Mouse (Mus musculus): Measurements from ENCODE around the gene Col19a1.
"Not testable (repeated sequence)": the region's sequence is repeated elsewhere in the genome, so short reads cannot be mapped to it uniquely, and the experiment has no call there.

Gene Col19a1

GRCm38 (mm10) chr1:24587141-24587541, at the start of gene Col19a1:
Gene Col19a1, minus strand, starts transcription at chr1:24587472.
- no peak for DNase-seq (ENCODE audit: low read depth in 2 of 2, low spot score in 2 of 2)

DNA sequence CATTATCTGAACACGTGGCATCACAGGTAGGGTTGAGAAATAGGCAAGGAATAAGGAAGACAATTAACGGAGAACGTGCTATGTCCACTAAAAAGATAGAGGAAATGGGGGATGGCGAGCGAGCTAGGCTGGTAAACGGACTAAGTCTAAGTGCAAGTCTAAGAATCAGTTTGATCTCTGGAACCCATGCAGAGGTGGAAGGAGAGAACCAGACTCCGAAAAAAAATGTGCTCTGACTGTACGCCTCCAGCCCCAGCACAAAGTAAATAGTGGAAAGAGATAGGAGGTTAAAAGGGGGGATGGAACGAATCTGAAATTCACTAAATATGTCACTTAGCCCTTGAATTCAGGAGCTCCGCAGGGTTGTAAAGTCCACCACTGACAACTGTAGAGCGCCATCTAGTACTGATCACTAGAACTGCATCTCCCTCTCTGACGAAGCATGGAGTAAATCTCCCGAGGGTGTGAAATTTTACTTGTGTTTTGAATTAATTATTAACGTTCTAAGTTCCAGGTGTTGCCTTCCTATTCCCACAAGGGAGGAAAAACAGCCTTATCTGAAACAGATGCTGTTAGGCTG, 46.4 kb upstream of the Col19a1 start:
- DNase-seq (ENCODE audit: low read depth in 2 of 2, low spot score in 2 of 2), result no peak

DNA sequence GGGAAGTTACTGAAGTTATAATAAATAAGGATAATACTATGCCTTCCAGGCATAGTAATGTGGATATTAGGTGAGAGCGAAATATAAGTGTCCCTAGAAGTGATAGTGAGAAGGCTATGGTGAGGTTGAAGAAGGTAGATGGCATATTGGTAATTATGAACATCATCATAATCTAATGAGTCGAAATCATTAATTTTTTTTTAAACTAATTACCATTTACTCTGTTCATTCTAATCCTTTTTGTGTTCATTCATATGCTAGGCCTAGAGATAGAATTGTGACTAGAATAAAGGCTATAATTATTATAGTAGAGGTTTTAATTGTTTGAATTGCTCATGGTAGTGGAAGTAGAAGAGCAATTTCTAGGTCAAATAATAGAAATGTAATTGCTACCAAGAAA, 25.3 kb upstream of the Col19a1 start:
- not testable (repeated sequence) for DNase-seq (ENCODE audit: low read depth in 2 of 2, low spot score in 2 of 2)

DNA sequence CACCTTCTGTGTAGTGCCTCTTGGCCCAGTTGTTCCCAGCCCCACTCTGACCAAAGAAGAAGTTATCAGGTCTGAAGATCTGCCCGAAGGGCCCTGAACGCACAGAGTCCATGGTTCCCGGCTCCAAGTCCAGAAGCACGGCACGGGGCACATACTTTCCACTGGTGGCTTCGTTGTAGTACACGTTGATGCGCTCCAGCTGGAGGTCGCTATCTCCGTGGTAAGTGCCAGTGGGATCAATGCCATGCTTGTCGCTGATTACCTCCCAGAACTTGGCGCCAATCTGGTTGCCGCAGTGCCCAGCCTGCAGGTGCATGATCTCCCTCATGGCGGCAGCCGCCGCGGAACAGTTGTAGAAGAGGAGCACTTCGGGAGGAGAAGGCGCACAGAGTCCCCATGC, 7.8 kb upstream of the Col19a1 start:
- DNase-seq (ENCODE audit: low read depth in 2 of 2, low spot score in 2 of 2), result no peak

DNA sequence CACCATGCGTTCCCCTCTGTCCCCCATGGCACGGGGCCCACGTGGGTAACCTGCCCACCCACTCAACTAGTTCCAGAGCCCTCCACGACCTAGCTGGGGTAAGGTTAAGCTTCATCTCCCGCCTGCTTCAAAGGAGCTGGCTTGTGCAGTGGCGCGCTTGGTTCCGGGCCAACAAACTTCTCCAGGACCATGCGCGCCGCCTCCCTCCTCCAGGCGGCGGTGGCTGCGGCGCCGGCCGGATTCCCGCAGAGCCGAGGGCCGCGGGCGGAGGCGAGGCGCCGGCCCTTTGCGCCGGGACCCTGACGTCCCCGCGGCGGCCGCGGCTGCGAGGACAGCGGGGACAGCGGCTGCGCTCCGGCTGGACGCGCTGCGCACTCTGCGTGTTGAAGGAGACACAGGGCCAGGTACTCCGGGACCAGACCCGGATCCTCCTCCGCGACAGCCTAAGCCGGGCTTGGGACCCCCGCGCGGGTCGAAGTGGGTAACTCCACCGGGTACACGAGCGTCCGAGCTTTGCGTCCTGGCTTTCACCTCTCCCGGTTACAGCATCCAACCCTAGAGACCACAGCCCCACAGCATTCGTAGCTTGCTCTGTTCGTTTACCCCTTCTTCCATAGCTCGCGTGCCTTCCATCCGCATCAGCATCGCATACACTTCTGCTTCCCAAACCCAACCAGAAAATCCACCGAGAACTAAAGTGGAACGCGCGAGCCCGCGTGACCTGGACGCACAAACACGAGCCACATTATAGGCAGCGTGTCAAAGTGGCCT, 717 bp downstream of the Col19a1 start:
- DNase-seq (ENCODE audit: low read depth in 2 of 2, low spot score in 2 of 2), result no peak

GRCm38 (mm10) chr1:24572602-24573001, 14.7 kb downstream of the Col19a1 start:
- no peak for DNase-seq (ENCODE audit: low read depth in 2 of 2, low spot score in 2 of 2)

- DNase-seq (ENCODE audit: low read depth in 2 of 2, low spot score in 2 of 2), result no peak
These were observed 23.2 kb downstream of the Col19a1 start for GRCm38 (mm10) chr1:24564113-24564512.

- DNase-seq (ENCODE audit: low read depth in 2 of 2, low spot score in 2 of 2), result no peak
These were observed 29.3 kb downstream of the Col19a1 start for GRCm38 (mm10) chr1:24558005-24558404.

DNA sequence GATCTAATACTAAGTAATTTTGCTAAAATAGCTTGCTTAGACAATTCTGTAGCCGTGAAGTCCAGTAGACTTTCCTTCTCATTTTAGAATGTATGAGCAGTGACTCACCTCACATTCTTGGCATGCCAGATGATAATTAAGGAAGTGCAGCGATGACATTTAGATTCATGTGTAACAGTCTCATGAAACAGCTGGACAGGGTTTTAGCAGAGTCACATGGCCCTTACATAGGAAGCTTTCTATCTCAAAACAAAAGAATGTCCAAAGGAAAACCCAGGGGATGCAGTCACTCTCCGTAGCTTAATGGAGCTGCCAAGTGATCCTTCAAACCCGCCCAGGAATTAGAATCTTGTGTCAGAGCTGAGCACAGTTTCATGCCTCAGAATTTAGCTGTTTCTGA, 33.8 kb downstream of the Col19a1 start:
- no peak for DNase-seq (ENCODE audit: low read depth in 2 of 2, low spot score in 2 of 2)

DNA sequence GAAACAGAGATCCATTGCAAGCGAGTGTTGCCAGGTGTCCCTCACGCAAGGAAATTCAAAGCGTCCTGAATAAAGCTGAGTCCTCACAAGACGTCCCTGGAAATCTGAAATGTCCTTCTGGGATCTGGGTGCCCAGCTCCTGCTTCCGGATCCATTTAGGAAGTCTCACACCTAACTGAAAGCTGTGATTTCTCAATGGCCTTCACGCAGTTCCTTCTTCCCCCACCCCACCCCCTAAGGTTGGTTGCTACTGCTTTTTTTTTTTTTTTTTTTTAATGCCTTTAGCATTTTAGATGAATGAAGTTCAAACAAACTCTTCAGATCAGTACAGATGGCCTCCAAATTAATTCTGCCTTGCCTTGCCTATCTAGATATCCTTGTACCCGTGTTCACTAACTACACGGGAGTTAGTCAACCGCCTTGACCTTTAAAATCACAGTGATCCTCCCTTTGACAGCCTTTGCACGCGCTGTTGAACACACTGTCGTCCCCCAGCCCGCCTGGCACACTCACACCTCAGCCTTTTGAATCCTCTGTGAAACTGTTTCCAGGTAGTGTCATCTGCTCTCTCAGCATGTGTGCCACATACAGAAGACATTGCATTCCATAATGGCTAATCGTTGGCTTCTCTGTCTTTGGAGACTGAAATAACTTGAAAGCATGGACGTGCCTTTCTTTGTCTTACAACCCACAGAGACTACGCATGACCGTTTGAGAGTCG, 36.6 kb downstream of the Col19a1 start:
- no peak for DNase-seq (ENCODE audit: low read depth in 2 of 2, low spot score in 2 of 2)

DNA sequence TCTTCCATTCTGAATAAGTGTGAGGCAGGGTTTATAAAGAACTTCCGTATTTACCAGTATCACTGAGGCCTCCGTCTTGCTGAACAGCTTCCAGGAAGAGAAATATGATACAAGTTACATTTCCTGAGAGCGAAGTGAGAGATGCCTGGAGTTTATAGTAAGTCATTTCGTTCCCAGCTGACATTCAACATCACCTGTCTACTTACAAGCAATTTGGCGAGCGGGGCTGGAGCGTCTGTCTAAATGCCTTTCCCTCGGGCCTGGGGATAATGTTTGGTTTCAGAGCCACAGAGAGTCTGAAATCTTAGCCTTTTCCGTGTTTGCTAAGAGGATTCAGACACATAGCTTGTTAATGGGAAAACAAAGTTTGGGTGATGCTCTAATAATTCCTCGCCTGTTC, 37.2 kb downstream of the Col19a1 start:
- no peak for DNase-seq (ENCODE audit: low read depth in 2 of 2, low spot score in 2 of 2)

DNA sequence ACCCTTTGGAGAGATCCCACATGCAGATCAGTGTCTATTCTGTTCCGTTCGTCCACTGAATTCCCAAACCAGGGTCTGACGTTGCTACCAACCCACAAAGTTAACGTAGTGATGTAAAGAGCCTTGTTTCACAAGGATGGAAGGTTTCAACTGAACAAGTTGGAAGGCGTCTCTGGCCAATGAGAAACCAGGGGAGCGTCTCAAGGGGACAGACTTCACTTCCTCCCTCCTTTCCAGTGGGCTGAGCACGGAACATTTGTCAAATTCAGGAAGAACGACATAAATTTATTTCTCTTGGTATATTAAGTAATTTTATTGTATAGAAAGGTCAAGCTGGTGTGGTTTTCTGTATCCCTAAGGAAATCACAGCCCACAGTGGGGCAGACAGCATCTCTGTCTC, 38.2 kb downstream of the Col19a1 start:
- no peak for DNase-seq (ENCODE audit: low read depth in 2 of 2, low spot score in 2 of 2)

GRCm38 (mm10) chr1:24547574-24547973, 39.7 kb downstream of the Col19a1 start:
- no peak for DNase-seq (ENCODE audit: low read depth in 2 of 2, low spot score in 2 of 2)

GRCm38 (mm10) chr1:24539852-24540251, 47.4 kb downstream of the Col19a1 start:
- no peak for DNase-seq (ENCODE audit: low read depth in 2 of 2, low spot score in 2 of 2)

- no peak for DNase-seq (ENCODE audit: low read depth in 2 of 2, low spot score in 2 of 2)
These were observed 60.1 kb downstream of the Col19a1 start for GRCm38 (mm10) chr1:24527194-24527593.

DNA sequence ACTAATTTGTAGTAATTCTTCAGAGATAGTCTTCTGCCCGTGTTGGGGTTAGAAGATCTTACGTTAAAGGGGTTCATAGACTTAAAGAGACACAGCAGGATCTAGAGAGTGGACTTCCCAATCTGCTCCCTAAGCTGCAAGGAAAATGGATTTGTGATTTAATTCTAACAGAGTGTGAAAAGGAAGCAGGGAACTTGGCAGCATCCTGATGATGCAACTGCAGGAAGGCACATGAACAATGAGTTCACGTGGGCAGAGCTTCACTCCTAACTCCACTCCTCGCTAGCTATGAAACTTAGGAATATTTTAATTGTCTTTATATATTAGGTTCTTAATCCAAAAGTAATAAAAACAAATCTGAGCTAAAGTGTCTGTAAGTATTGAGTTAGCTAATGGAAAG, 69.8 kb downstream of the Col19a1 start:
- DNase-seq (ENCODE audit: low read depth in 2 of 2, low spot score in 2 of 2), result no peak

DNA sequence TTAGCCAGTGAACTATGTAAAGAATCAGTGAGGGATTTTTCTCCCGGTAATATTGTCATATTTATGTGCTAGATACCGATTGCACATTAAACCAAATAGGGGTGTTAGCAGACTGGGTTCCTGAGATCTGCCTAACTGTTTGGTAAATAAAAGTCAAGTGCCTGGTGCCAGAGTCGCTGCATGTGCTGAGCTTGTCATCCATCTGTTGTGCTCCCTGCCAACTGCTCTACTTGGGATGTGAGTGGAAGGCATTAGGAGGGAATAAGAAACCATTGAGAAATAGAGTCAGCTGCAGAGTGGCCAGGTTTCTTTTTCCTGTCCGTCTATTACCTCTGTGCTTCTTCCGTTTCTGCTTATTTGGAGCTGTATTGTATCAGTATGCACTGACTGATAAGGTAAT, 71.9 kb downstream of the Col19a1 start:
- DNase-seq (ENCODE audit: low read depth in 2 of 2, low spot score in 2 of 2), result no peak

- DNase-seq (ENCODE audit: low read depth in 2 of 2, low spot score in 2 of 2), result no peak
These were observed 75.7 kb downstream of the Col19a1 start for GRCm38 (mm10) chr1:24511536-24511935.

DNA sequence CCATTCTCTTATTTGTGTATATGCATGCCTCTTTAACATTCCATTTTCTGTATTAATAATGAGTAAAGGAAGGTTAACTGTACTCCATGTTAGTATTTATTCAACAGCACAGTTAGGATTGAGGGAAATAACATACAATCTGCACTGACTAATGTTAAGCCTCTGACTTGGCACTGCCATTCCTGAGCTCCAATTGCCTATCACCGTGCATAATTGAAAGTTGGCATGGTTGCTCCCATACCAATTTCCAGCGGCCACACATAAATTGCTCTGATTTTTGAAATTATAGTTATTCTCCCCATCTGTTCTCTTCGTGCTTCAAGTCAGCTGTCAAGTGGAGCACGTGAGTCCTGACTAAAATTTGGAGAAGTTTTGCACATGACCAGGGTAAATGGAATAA, 91.9 kb downstream of the Col19a1 start:
- no peak for DNase-seq (ENCODE audit: low read depth in 2 of 2, low spot score in 2 of 2)

DNA sequence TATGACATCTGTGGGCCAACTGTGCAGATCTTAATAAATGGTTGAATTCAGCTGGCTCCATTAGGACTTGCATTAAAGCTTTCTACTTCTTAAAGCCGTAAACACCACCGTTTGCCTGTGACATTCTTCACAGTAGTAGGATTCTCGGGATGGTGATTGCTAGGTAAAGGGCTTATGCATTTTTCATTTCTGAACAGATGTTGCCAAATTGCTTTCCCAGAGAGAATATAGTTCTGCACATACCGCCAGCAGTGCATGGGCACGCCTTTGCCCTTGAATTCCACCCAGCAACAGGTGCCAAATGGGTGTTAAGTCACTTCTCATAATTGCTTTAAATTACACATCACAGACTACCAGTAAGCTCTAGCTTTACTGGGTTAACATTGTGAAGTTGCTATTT, 103.1 kb downstream of the Col19a1 start:
- no peak for DNase-seq (ENCODE audit: low read depth in 2 of 2, low spot score in 2 of 2)

GRCm38 (mm10) chr1:24471096-24471710, 116.1 kb downstream of the Col19a1 start:
- no peak for DNase-seq (ENCODE audit: low read depth in 2 of 2, low spot score in 2 of 2)

DNA sequence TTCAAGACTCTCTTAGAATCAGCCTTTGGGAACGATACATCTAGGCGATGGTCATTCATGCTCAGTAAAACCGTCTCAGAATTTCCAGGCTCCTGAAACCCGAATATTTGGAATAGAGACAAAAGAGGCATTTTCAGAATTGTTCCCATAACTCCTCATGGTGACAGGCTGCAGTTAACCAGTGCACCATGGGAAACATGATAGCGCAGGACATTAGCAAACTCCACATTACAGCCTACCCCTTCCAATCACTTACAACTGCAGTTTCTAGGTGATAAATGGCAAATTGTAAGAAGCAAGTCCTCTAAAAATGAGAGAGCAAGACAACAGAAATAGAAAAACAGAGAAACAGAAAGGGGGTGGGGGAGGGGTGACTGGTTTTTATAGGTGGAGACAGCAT, 116.6 kb downstream of the Col19a1 start:
- no peak for DNase-seq (ENCODE audit: low read depth in 2 of 2, low spot score in 2 of 2)
